Mouse (Mus musculus) spleen, adult 2 months (tissue): Measurements from ENCODE around the gene Zmynd8.

Experiments
- CTCF ChIP-seq: fragments of 200-500 bp; IDR thresholded peaks from 2 replicates; pipeline ENCODE4 v1.5.1; 2011; ENCODE audit warnings: mild to moderate bottlenecking, inconsistent platforms; ENCODE audit not compliant: insufficient read depth, insufficient read length, insufficient replicate concordance; ENCODE audit errors: extremely low read depth
- POLR2A ChIP-seq: fragments of 200-500 bp; IDR thresholded peaks from 2 replicates; pipeline ENCODE4 v1.6.1; 2011; ENCODE audit warnings: low read depth, low read length, inconsistent platforms

GRCm38 (mm10) chr2:165936106-165936505 is 37.3 kb upstream of the Zmynd8 start:
- TF ChIP-seq CTCF (no peak), POLR2A (no peak)
